Mouse (Mus musculus): ENCODE data around the gene Phkb.

Gene Phkb

GRCm38 (mm10) chr8:86090666-86091065 lies 249.9 kb downstream of the Phkb start:
- no peak for DNase-seq (ENCODE audit: low read depth)
